Mouse (Mus musculus) stomach, postnatal 0 days (tissue): ENCODE results near the gene Klhl22. TPM values are rescaled to one million over a fixed set of nuclear protein-coding genes. Genes with fewer than 3 reads are reported as not detected.

Experiments
- ATAC-seq: fragments of 200-750 bp; cut with Nextera tagmentation; 2 replicates; pipeline ENCODE4 v1.8.0; 2017; ENCODE audit not compliant: low FRiP score, low TSS enrichment
- DNase-seq: peaks from one replicate; pipeline ENCODE4 v3.0.0-alpha.2; 2016; ENCODE audit warnings: low spot score
- H3K27ac ChIP-seq: fragments of 300-500 bp; sonication (generic); replicated peaks from 2 replicates; pipeline ENCODE4 v1.5.1; 2014; ENCODE audit warnings: mild to moderate bottlenecking, control low read depth
- H3K27me3 ChIP-seq: fragments of 300-500 bp; sonication (generic); 2 replicates; pipeline ENCODE4 v1.6.1; 2014; ENCODE audit warnings: low read length; ENCODE audit not compliant: control insufficient read depth, insufficient read depth
- H3K36me3 ChIP-seq: fragments of 300-500 bp; sonication (generic); 2 replicates; pipeline ENCODE4 v1.6.1; 2014; ENCODE audit warnings: low read length, mixed read lengths; ENCODE audit not compliant: control insufficient read depth, insufficient read depth
- H3K4me1 ChIP-seq: fragments of 300-500 bp; sonication (generic); replicated peaks from 2 replicates; pipeline ENCODE4 v1.6.1; 2014; ENCODE audit warnings: antibody characterized with exemption; ENCODE audit not compliant: control insufficient read depth, insufficient read depth
- H3K4me2 ChIP-seq: fragments of 300-500 bp; sonication (generic); replicated peaks from 2 replicates; pipeline ENCODE4 v1.6.1; 2014; ENCODE audit warnings: low read depth, mild to moderate bottlenecking, control low read depth, moderate library complexity
- H3K4me3 ChIP-seq: fragments of 300-500 bp; sonication (generic); 2 replicates; pipeline ENCODE4 v1.5.1; 2014; ENCODE audit warnings: low read depth, low read length, control low read depth
- H3K9ac ChIP-seq: fragments of 300-500 bp; sonication (generic); 2 replicates; pipeline ENCODE4 v1.6.1; 2014; ENCODE audit warnings: mild to moderate bottlenecking, low read length, control low read depth, mixed read lengths
- H3K9me3 ChIP-seq: fragments of 300-500 bp; sonication (generic); 2 replicates; pipeline ENCODE4 v1.6.1; 2016; ENCODE audit warnings: low read length; ENCODE audit not compliant: control insufficient read depth
- CTCF ChIP-seq: IDR thresholded peaks from 2 replicates; pipeline ENCODE4 v1.5.1; 2016; ENCODE audit warnings: antibody characterized with exemption, low read depth, mild to moderate bottlenecking, moderate library complexity
- EP300 ChIP-seq: optimal IDR thresholded peaks from 2 replicates; pipeline ENCODE3; 2016; ENCODE audit warnings: antibody characterized with exemption
- WGBS: fragments of 180-500 bp; shearing (Covaris S2); extraction: QIAGEN DNeasy Blood & Tissue Kit; methylation state at CpG from one replicate; pipeline ENCODE4 v1.1.7; 2014; 5-methylcytosine and 5-hydroxymethylcytosine counted together
- polyA plus RNA-seq: library from polyadenylated mRNA; unstranded; fragments of >200 nt; fragmentation: Nextera tagmentation; extraction: Ambion mirVana; gene quantifications from 2 replicates; pipeline ENCODE4 v1.2.1, GENCODE M21; 2015

Gene Klhl22
- polyA plus RNA-seq, 1 experiment from 2014 or later, result 32.0 TPM

DNA sequence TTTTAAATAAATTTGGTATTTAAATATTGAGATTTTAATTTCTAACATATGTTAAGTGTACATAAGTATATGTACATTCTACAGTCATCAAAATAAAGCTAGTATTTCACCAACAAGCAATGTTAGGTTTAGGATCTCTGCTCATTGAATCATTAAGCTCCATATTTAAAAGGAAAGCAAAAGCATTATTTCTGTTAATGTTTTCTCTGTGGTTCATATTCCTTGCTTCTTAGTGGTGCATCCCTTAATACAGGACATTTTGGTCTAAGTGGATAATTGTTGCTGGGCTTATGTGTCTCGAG lies 36.1 kb upstream of the Klhl22 start:
- H3K36me3 ChIP-seq, result no peaks in the 10 kb centered on the region
- 78% methylated on average over 1 of the region's 1 CpGs for WGBS
- H3K4me3 ChIP-seq, result no peak overlapping the region
- no peak for DNase-seq
- no peak for ATAC-seq
- H3K9ac ChIP-seq, result no peak overlapping the region
- H3K27me3 ChIP-seq, result no peaks in the 10 kb centered on the region
- peaks cover 2% of the 10 kb centered on the region; the same call in 1 of the 2 replicates for H3K4me1 ChIP-seq
- no peaks in the 10 kb centered on the region for H3K9me3 ChIP-seq
- no peak overlapping the region for H3K4me2 ChIP-seq
- no peak for TF ChIP-seq EP300
- TF ChIP-seq CTCF, result no peak
- no peak overlapping the region for H3K27ac ChIP-seq

DNA sequence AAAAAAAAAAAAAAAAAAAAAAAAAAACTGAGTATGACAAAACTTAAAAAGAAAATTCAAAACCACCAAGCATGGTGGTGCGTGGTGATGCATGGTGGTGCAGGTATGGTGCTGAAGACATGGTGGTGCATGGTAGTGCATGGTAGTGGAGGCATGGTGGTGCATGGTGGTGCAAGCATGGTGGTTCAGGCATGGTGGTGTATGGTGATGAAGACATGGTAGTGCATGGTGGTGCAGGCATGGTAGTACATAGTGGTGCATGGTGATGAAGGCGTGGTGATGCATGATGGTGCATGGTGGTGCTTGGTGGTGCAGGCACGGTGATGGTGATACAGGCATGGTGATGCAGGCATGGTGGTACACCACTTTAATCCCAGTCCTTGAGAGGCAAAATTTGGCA lies 35.0 kb upstream of the Klhl22 start:
- Histone ChIP-seq H3K9ac (no peak overlapping the region), H3K4me3 (no peak overlapping the region), H3K9me3 (no peaks in the 10 kb centered on the region), H3K27me3 (no peaks in the 10 kb centered on the region), H3K4me1 (peaks cover 2% of the 10 kb centered on the region; the same call in 1 of the 2 replicates), H3K36me3 (no peaks in the 10 kb centered on the region), H3K27ac (no peak overlapping the region), H3K4me2 (no peak overlapping the region)
- DNase-seq (no peak), ATAC-seq (no peak; the same call in 1 of the 2 replicates)
- no peak for TF ChIP-seq CTCF
- TF ChIP-seq EP300, result no peak
- WGBS, result 91% methylated on average over 3 of the region's 3 CpGs

- WGBS, result 12% methylated on average over 5 of the region's 5 CpGs
- H3K9ac ChIP-seq, result no peak overlapping the region
Measured at GRCm38 (mm10) chr16:17727179-17727861, 32.1 kb upstream of the Klhl22 start.

DNA sequence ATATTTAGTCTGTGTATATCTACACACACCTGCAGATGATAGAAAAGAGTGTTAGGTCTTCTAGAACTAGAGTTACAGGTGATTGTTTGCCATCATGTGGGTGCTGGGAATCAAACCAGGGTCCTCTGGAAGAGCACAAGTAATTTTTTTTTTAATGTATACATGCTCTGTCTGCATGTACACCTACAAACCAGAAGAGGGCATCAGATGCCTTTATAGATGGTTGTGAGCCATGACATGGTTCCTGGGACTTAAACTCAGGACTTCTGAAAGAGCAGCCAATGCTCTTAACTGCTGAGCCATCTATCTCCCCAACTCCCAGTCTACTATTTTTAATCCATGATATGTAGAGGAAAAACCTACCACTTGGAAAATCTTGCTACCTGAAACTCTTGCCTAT lies 29.4 kb upstream of the Klhl22 start:
- H3K9ac ChIP-seq, result no peak overlapping the region
- no peaks in the 10 kb centered on the region for H3K36me3 ChIP-seq
- no peak overlapping the region for H3K4me2 ChIP-seq
- H3K4me3 ChIP-seq, result no peak overlapping the region
- no peak overlapping the region for H3K27ac ChIP-seq
- no peaks in the 10 kb centered on the region for H3K27me3 ChIP-seq
- H3K4me1 ChIP-seq, result no peaks in the 10 kb centered on the region
- ATAC-seq, result no peak
- no peaks in the 10 kb centered on the region for H3K9me3 ChIP-seq
- TF ChIP-seq CTCF (peak; percentile 62), EP300 (no peak)
- no peak for DNase-seq

More at GRCm38 (mm10) chr16:17727179-17727861, 32.1 kb upstream of the Klhl22 start:
- H3K4me1 ChIP-seq, result no peaks in the 10 kb centered on the region
- 0 out of 2 replicates have a peak overlapping the region, but pooled peaks have one; percentile 35 for H3K27ac ChIP-seq
- H3K9me3 ChIP-seq, result no peaks in the 10 kb centered on the region
- H3K27me3 ChIP-seq, result no peaks in the 10 kb centered on the region
- DNase-seq (peak; percentile 64), ATAC-seq (peak; percentile 47; the same call in 1 of the 2 replicates)
- no peaks in the 10 kb centered on the region for H3K36me3 ChIP-seq
- no peak overlapping the region for H3K4me3 ChIP-seq
- peak overlapping the region; percentile 30 for H3K4me2 ChIP-seq
- TF ChIP-seq CTCF, result peak; percentile 82
- TF ChIP-seq EP300, result no peak

GRCm38 (mm10) chr16:17732021-17732420 lies 27.4 kb upstream of the Klhl22 start:
- Histone ChIP-seq H3K27me3 (no peaks in the 10 kb centered on the region), H3K9ac (no peak overlapping the region), H3K36me3 (no peaks in the 10 kb centered on the region), H3K4me1 (no peaks in the 10 kb centered on the region), H3K27ac (no peak overlapping the region), H3K4me3 (no peak overlapping the region), H3K9me3 (no peaks in the 10 kb centered on the region), H3K4me2 (no peak overlapping the region)
- DNase-seq (no peak), ATAC-seq (no peak)
- WGBS, result 38% methylated on average over 3 of the region's 3 CpGs
- peak; percentile 53 for TF ChIP-seq CTCF
- no peak for TF ChIP-seq EP300

- 59% methylated on average over 6 of the region's 6 CpGs for WGBS
- ATAC-seq, result no peak
- Histone ChIP-seq H3K4me2 (no peak overlapping the region), H3K36me3 (no peaks in the 10 kb centered on the region), H3K4me3 (no peak overlapping the region), H3K9me3 (no peaks in the 10 kb centered on the region), H3K9ac (no peak overlapping the region), H3K27ac (no peak overlapping the region), H3K4me1 (no peaks in the 10 kb centered on the region), H3K27me3 (no peaks in the 10 kb centered on the region)
- no peak for DNase-seq
- no peak for TF ChIP-seq CTCF
- TF ChIP-seq EP300, result no peak
Measured at GRCm38 (mm10) chr16:17732431-17732830, 27.0 kb upstream of the Klhl22 start.
